Mouse (Mus musculus): Measurements from ENCODE around the gene Tm7sf3. TPM values are rescaled to one million over a fixed set of nuclear protein-coding genes. Genes with fewer than 3 reads are reported as not detected.

The Tm7sf3 gene
- polyA plus RNA-seq, 1 experiment from 2014 or later: 32.7 TPM

DNA sequence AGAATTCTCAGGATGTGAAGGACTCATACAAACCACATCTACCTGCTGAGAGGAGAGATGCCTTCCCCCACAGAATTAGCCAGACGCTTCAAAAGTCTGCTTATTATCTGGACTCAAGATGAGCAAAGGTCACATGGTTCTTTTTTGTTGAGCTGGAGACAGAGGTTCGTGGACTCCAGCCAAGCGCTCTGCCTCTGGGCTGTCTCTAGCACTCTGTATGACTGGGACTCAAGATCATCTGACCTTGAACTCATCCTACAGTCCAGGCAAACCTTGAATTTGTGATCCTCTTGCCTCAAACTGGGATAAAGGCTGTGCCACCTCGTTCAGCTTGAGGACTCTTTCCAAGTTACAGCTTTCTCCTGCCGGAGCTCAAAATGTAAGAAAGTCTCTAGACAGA is 21.5 kb upstream of the Tm7sf3 start:
- no peaks in the 10 kb centered on the region for H3K4me1 ChIP-seq (ENCODE audit: control insufficient read depth, insufficient read depth, low read length)
- no peak for ATAC-seq
- no peak overlapping the region for H3K4me2 ChIP-seq (ENCODE audit: low read length)
- no peak overlapping the region for H3K4me3 ChIP-seq (ENCODE audit: low read depth, low read length)
- no peaks in the 10 kb centered on the region for H3K36me3 ChIP-seq (ENCODE audit: control insufficient read depth, insufficient read depth, low read length)
- no peaks in the 10 kb centered on the region for H3K27me3 ChIP-seq (ENCODE audit: control insufficient read depth, insufficient read depth, low read depth, low read length)
- H3K9me3 ChIP-seq (replicated peaks; ENCODE audit: control insufficient read depth, low read length, poor library complexity, severe bottlenecking): no peaks in the 10 kb centered on the region
- no peak overlapping the region for H3K27ac ChIP-seq (ENCODE audit: low read length)
- WGBS: 54% methylated on average over 5 of the region's 5 CpGs
- H3K9ac ChIP-seq (ENCODE audit: low read depth, low read length): no peak overlapping the region

- H3K27ac ChIP-seq (ENCODE audit: low read length): no peak overlapping the region
Observed at GRCm38 (mm10) chr6:146662679-146663078, 20.1 kb upstream of the Tm7sf3 start.

DNA sequence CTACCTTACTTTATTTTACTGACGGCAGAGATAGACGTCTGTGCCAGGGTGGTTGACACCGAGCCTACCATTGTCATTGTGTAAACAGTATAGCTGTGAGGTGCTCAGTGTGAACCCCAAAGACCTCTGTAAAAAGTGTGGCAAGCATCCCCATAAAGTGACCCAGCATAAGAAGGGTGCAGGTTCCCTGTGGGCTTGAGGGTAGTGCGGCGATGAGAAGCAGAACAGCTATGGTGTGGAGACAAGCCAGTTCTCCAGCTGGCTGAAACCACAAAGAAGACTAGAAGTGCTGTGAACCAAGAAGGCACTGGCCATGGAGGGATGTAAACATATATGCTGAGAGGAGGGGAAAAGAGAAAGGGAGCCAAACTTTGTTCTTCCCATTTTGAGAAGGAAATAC is 19.0 kb upstream of the Tm7sf3 start:
- Histone ChIP-seq H3K27ac (ENCODE audit: low read length) (no peak overlapping the region), H3K4me1 (ENCODE audit: control insufficient read depth, insufficient read depth, low read length) (no peaks in the 10 kb centered on the region), H3K9ac (ENCODE audit: low read depth, low read length) (no peak overlapping the region), H3K36me3 (ENCODE audit: control insufficient read depth, insufficient read depth, low read length) (no peaks in the 10 kb centered on the region), H3K27me3 (ENCODE audit: control insufficient read depth, insufficient read depth, low read depth, low read length) (no peaks in the 10 kb centered on the region), H3K4me3 (ENCODE audit: low read depth, low read length) (no peak overlapping the region), H3K9me3 (replicated peaks; ENCODE audit: control insufficient read depth, low read length, poor library complexity, severe bottlenecking) (no peaks in the 10 kb centered on the region), H3K4me2 (ENCODE audit: low read length) (no peak overlapping the region)
- ATAC-seq: no peak
- WGBS: 88% methylated on average over 5 of the region's 5 CpGs

More at GRCm38 (mm10) chr6:146662679-146663078, 20.1 kb upstream of the Tm7sf3 start:
- Histone ChIP-seq H3K9me3 (replicated peaks; ENCODE audit: control insufficient read depth, low read length, poor library complexity, severe bottlenecking) (no peaks in the 10 kb centered on the region), H3K27me3 (ENCODE audit: control insufficient read depth, insufficient read depth, low read depth, low read length) (no peaks in the 10 kb centered on the region), H3K9ac (ENCODE audit: low read depth, low read length) (no peak overlapping the region), H3K4me1 (ENCODE audit: control insufficient read depth, insufficient read depth, low read length) (no peaks in the 10 kb centered on the region), H3K36me3 (ENCODE audit: control insufficient read depth, insufficient read depth, low read length) (no peaks in the 10 kb centered on the region), H3K4me2 (ENCODE audit: low read length) (no peak overlapping the region), H3K4me3 (ENCODE audit: low read depth, low read length) (no peak overlapping the region)
- WGBS: 34% methylated on average over 5 of the region's 5 CpGs
- no peak for ATAC-seq

- no peaks in the 10 kb centered on the region for H3K36me3 ChIP-seq (ENCODE audit: control insufficient read depth, insufficient read depth, low read length)
- no peak overlapping the region for H3K4me3 ChIP-seq (ENCODE audit: low read depth, low read length)
- no peaks in the 10 kb centered on the region for H3K27me3 ChIP-seq (ENCODE audit: control insufficient read depth, insufficient read depth, low read depth, low read length)
- no peaks in the 10 kb centered on the region for H3K9me3 ChIP-seq (replicated peaks; ENCODE audit: control insufficient read depth, low read length, poor library complexity, severe bottlenecking)
- H3K4me1 ChIP-seq (ENCODE audit: control insufficient read depth, insufficient read depth, low read length): no peaks in the 10 kb centered on the region
- no peak overlapping the region for H3K9ac ChIP-seq (ENCODE audit: low read depth, low read length)
- H3K27ac ChIP-seq (ENCODE audit: low read length): no peak overlapping the region
- no peak overlapping the region for H3K4me2 ChIP-seq (ENCODE audit: low read length)
- no peak for ATAC-seq
- WGBS: 72% methylated on average over 2 of the region's 2 CpGs
Observed at GRCm38 (mm10) chr6:146660591-146660990, 18.0 kb upstream of the Tm7sf3 start.

GRCm38 (mm10) chr6:146653197-146653596 is 10.6 kb upstream of the Tm7sf3 start:
- H3K36me3 ChIP-seq (ENCODE audit: control insufficient read depth, insufficient read depth, low read length): 0 out of 2 replicates have a peak, but pooled peaks cover 5% of the 10 kb centered on the region
- H3K9me3 ChIP-seq (replicated peaks; ENCODE audit: control insufficient read depth, low read length, poor library complexity, severe bottlenecking): no peaks in the 10 kb centered on the region
- no peak overlapping the region for H3K27ac ChIP-seq (ENCODE audit: low read length)
- no peak overlapping the region for H3K9ac ChIP-seq (ENCODE audit: low read depth, low read length)
- no peak overlapping the region for H3K4me2 ChIP-seq (ENCODE audit: low read length)
- no peaks in the 10 kb centered on the region for H3K27me3 ChIP-seq (ENCODE audit: control insufficient read depth, insufficient read depth, low read depth, low read length)
- WGBS: 84% methylated on average over 3 of the region's 3 CpGs
- no peak for ATAC-seq
- H3K4me1 ChIP-seq (ENCODE audit: control insufficient read depth, insufficient read depth, low read length): no peaks in the 10 kb centered on the region
- no peak overlapping the region for H3K4me3 ChIP-seq (ENCODE audit: low read depth, low read length)

GRCm38 (mm10) chr6:146651431-146651830 is 8.8 kb upstream of the Tm7sf3 start:
- Histone ChIP-seq H3K4me3 (ENCODE audit: low read depth, low read length) (no peak overlapping the region), H3K27ac (ENCODE audit: low read length) (no peak overlapping the region), H3K4me1 (ENCODE audit: control insufficient read depth, insufficient read depth, low read length) (no peaks in the 10 kb centered on the region), H3K9ac (ENCODE audit: low read depth, low read length) (no peak overlapping the region), H3K36me3 (ENCODE audit: control insufficient read depth, insufficient read depth, low read length) (0 out of 2 replicates have a peak, but pooled peaks cover 5% of the 10 kb centered on the region), H3K9me3 (replicated peaks; ENCODE audit: control insufficient read depth, low read length, poor library complexity, severe bottlenecking) (no peaks in the 10 kb centered on the region), H3K4me2 (ENCODE audit: low read length) (no peak overlapping the region), H3K27me3 (ENCODE audit: control insufficient read depth, insufficient read depth, low read depth, low read length) (no peaks in the 10 kb centered on the region)
- ATAC-seq: no peak

- Histone ChIP-seq H3K27ac (ENCODE audit: low read length) (no peak overlapping the region), H3K27me3 (ENCODE audit: control insufficient read depth, insufficient read depth, low read depth, low read length) (no peaks in the 10 kb centered on the region), H3K4me1 (ENCODE audit: control insufficient read depth, insufficient read depth, low read length) (no peaks in the 10 kb centered on the region), H3K9ac (ENCODE audit: low read depth, low read length) (no peak overlapping the region), H3K4me2 (ENCODE audit: low read length) (no peak overlapping the region), H3K9me3 (replicated peaks; ENCODE audit: control insufficient read depth, low read length, poor library complexity, severe bottlenecking) (no peaks in the 10 kb centered on the region), H3K36me3 (ENCODE audit: control insufficient read depth, insufficient read depth, low read length) (0 out of 2 replicates have a peak, but pooled peaks cover 5% of the 10 kb centered on the region), H3K4me3 (ENCODE audit: low read depth, low read length) (no peak overlapping the region)
- ATAC-seq: no peak
- WGBS: 85% methylated on average over 2 of the region's 2 CpGs
Observed at GRCm38 (mm10) chr6:146650013-146650412, 7.4 kb upstream of the Tm7sf3 start.

DNA sequence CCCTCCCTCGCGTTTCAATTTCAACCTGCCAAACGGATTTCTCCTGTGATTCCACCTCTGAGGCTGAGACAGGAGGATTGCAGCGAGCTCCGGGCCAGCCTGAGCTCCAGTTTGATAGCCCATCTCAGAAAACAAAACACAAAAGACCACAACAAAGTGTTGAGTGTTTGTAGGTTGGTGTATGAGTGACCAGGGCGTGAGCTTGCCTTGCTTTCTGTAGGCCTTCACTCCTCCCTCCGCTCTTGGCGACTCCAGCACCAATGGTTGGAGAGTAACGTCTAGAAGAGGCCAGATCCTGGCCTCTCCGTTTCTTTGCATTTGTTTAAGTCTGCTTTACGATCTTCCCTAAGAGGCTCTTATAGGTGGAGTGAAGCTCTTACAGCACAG is 553 bp upstream of the Tm7sf3 start:
- Histone ChIP-seq H3K4me1 (ENCODE audit: control insufficient read depth, insufficient read depth, low read length) (peaks cover 9% of the 10 kb centered on the region), H3K4me2 (ENCODE audit: low read length) (peak overlapping the region; percentile 84), H3K27me3 (ENCODE audit: control insufficient read depth, insufficient read depth, low read depth, low read length) (no peaks in the 10 kb centered on the region), H3K27ac (ENCODE audit: low read length) (no peak overlapping the region), H3K9ac (ENCODE audit: low read depth, low read length) (peak overlapping the region; percentile 84), H3K4me3 (ENCODE audit: low read depth, low read length) (peak overlapping the region; percentile 76), H3K9me3 (replicated peaks; ENCODE audit: control insufficient read depth, low read length, poor library complexity, severe bottlenecking) (no peaks in the 10 kb centered on the region), H3K36me3 (ENCODE audit: control insufficient read depth, insufficient read depth, low read length) (no peaks in the 10 kb centered on the region)
- 41% methylated on average over 11 of the region's 11 CpGs for WGBS
- ATAC-seq: no peak

- H3K27me3 ChIP-seq (ENCODE audit: control insufficient read depth, insufficient read depth, low read depth, low read length): no peaks in the 10 kb centered on the region
- H3K4me1 ChIP-seq (ENCODE audit: control insufficient read depth, insufficient read depth, low read length): peaks cover 9% of the 10 kb centered on the region
- H3K27ac ChIP-seq (ENCODE audit: low read length): peak overlapping the region; percentile 72
- WGBS: 70% methylated on average over 11 of the region's 11 CpGs
- peak overlapping the region; percentile 60 for H3K9ac ChIP-seq (ENCODE audit: low read depth, low read length)
- H3K4me3 ChIP-seq (ENCODE audit: low read depth, low read length): peak overlapping the region; percentile 76
- H3K4me2 ChIP-seq (ENCODE audit: low read length): peak overlapping the region; percentile 59
- peak; percentile 12 for ATAC-seq
- H3K36me3 ChIP-seq (ENCODE audit: control insufficient read depth, insufficient read depth, low read length): no peaks in the 10 kb centered on the region
- H3K9me3 ChIP-seq (replicated peaks; ENCODE audit: control insufficient read depth, low read length, poor library complexity, severe bottlenecking): no peaks in the 10 kb centered on the region
Observed at GRCm38 (mm10) chr6:146641621-146642210, 908 bp downstream of the Tm7sf3 start.

Data from midbrain, embryonic 16.5 days (tissue).